ENCODE assay signal across 19 mouse cellular contexts in genomic region chr4:136373494-136374181, GRCm38 (mm10). TPM values are rescaled to one million over a fixed set of nuclear protein-coding genes. Genes with fewer than 3 reads are reported as not detected.
DNase-seq lines count a peak whose midpoint lies in the region; ATAC-seq and TF ChIP-seq lines count a peak whose summit lies in the region.
"Had no signal": no experiment of that assay in that cellular context is flagged by ENCODE, and none has a peak within 500 bp of the region (broad histone marks: within the 10 kb centered on the region; RNA-seq: fewer than 3 reads in every experiment).

No protein-coding gene starts in this region.

- no peaks in the 10 kb centered on the region for H3K27me3 ChIP-seq in forebrain, postnatal 0 days (ENCODE audit: insufficient read depth, low read length)
- H3K27me3 ChIP-seq in forebrain, embryonic 15.5 days: no peaks in the 10 kb centered on the region
- H3K27me3 ChIP-seq in midbrain, postnatal 0 days (ENCODE audit: insufficient read depth, low read length): no peaks in the 10 kb centered on the region
- H3K27me3 ChIP-seq: limb, embryonic 12.5 days had no signal

- H3K4me1 ChIP-seq in forebrain, postnatal 0 days (ENCODE audit: insufficient read depth): peaks cover 10% of the 10 kb centered on the region; the same call in 1 of the 2 replicates
- peaks cover 6% of the 10 kb centered on the region; the same call in 1 of the 2 replicates for H3K4me1 ChIP-seq in forebrain, embryonic 15.5 days
- 0 out of 2 replicates have a peak, but pooled peaks cover 8% of the 10 kb centered on the region for H3K4me1 ChIP-seq in midbrain, postnatal 0 days (ENCODE audit: insufficient read depth, low read length)

- 26% methylated on average over 14 of the region's 14 CpGs for WGBS in forebrain, postnatal 0 days
- 30% methylated on average over 14 of the region's 14 CpGs for WGBS in forebrain, embryonic 15.5 days
- 19% methylated on average over 14 of the region's 14 CpGs for WGBS in midbrain, postnatal 0 days

- no peak overlapping the region for H3K4me3 ChIP-seq in forebrain, postnatal 0 days (ENCODE audit: low read depth, low read length)
- H3K4me3 ChIP-seq in forebrain, embryonic 15.5 days: no peak overlapping the region
- H3K4me3 ChIP-seq in midbrain, postnatal 0 days (ENCODE audit: low read depth, low read length): no peak overlapping the region
- H3K4me3 ChIP-seq: limb, embryonic 12.5 days; myocyte had no signal

- H3K4me2 ChIP-seq in forebrain, postnatal 0 days (ENCODE audit: low read depth): no peak overlapping the region
- H3K4me2 ChIP-seq in forebrain, embryonic 15.5 days (replicated peaks): no peak overlapping the region
- H3K4me2 ChIP-seq in midbrain, postnatal 0 days (ENCODE audit: low read depth, low read length, poor library complexity, severe bottlenecking): peak overlapping the region; percentile 6; the same call in 1 of the 2 replicates
- H3K4me2 ChIP-seq: limb, embryonic 12.5 days had no signal

- H3K36me3 ChIP-seq in forebrain, postnatal 0 days (ENCODE audit: insufficient read depth): no peaks in the 10 kb centered on the region
- H3K36me3 ChIP-seq in forebrain, embryonic 15.5 days: no peaks in the 10 kb centered on the region
- no peaks in the 10 kb centered on the region for H3K36me3 ChIP-seq in midbrain, postnatal 0 days (ENCODE audit: insufficient read depth, low read length)
- H3K36me3 ChIP-seq: G1E; limb, embryonic 12.5 days had no signal

- ATAC-seq in forebrain, postnatal 0 days: peak; percentile 73
- ATAC-seq in forebrain, embryonic 15.5 days (replicated peaks): no peak
- ATAC-seq in midbrain, postnatal 0 days (ENCODE audit: low FRiP score): no peak
- ATAC-seq: liver, postnatal 0 days had no signal

- peak overlapping the region; percentile 57 for H3K27ac ChIP-seq in forebrain, postnatal 0 days (ENCODE audit: low read depth, low read length)
- no peak overlapping the region for H3K27ac ChIP-seq in forebrain, embryonic 15.5 days (replicated peaks)
- peak overlapping the region; percentile 57 for H3K27ac ChIP-seq in midbrain, postnatal 0 days (ENCODE audit: low read depth, low read length)
- H3K27ac ChIP-seq: limb, embryonic 12.5 days; macrophage had no signal

- DNase-seq in forebrain, postnatal 0 days: peak; percentile 61
- peak; percentile 66 for DNase-seq in retina, postnatal 1 day
- DNase-seq in retina, embryonic 14.5 days (ENCODE audit: low spot score): no peak
- DNase-seq in midbrain, postnatal 0 days (ENCODE audit: low spot score): no peak
- no peak for DNase-seq in testis, postnatal 14 days (ENCODE audit: low spot score)
- DNase-seq in adrenal gland, postnatal 10 days: no peak
- no peak for DNase-seq in spleen, adult 18-20 months
- DNase-seq: adrenal gland, postnatal 36 days; cerebellum, adult 8-10 months; heart, adult 18-20 months; heart, postnatal 14 days; kidney, adult 18-20 months; liver, postnatal 0 days; thymus, postnatal 25 days had no signal

- no peak for TF ChIP-seq CTCF in forebrain, postnatal 0 days (IDR thresholded peaks at IDR 0.05; ENCODE audit: low read depth)
- no peak for TF ChIP-seq CTCF in midbrain, postnatal 0 days (IDR thresholded peaks at IDR 0.05)

- H3K9ac ChIP-seq in forebrain, postnatal 0 days: peak overlapping the region; percentile 6; the same call in 1 of the 2 replicates
- H3K9ac ChIP-seq in forebrain, embryonic 15.5 days (replicated peaks): no peak overlapping the region
- no peak overlapping the region for H3K9ac ChIP-seq in midbrain, postnatal 0 days (replicated peaks; ENCODE audit: low read length, poor library complexity, severe bottlenecking)
- H3K9ac ChIP-seq: limb, embryonic 12.5 days; liver, postnatal 0 days had no signal

- H3K9me3 ChIP-seq in forebrain, postnatal 0 days (ENCODE audit: low read length): no peaks in the 10 kb centered on the region
- no peaks in the 10 kb centered on the region for H3K9me3 ChIP-seq in forebrain, embryonic 15.5 days
- no peaks in the 10 kb centered on the region for H3K9me3 ChIP-seq in midbrain, postnatal 0 days (ENCODE audit: low read length)
- H3K9me3 ChIP-seq: G1E; limb, embryonic 12.5 days had no signal

RNA-seq across cellular contexts. Expression of gene Htr1d, which starts 49.7 kb away (rescaled TPM):
- total RNA-seq in forebrain, postnatal 0 days (2014; rRNA removed): 2.0 and 2.4 TPM in 2 replicates
- polyA plus RNA-seq in forebrain, postnatal 0 days (2015; fragmentation: Nextera tagmentation; extraction: Ambion mirVana): 2.4 and 3.1 TPM in 2 replicates
- 0.70 and 0.74 TPM in 2 replicates for polyA plus RNA-seq in forebrain, embryonic 15.5 days (2015; fragmentation: Nextera tagmentation; extraction: Ambion mirVana)
- 4.4 and 5.1 TPM in 2 replicates for total RNA-seq in midbrain, postnatal 0 days (2014; rRNA removed)
- 5.3 and 5.9 TPM in 2 replicates for polyA plus RNA-seq in midbrain, postnatal 0 days (2015; fragmentation: Nextera tagmentation; extraction: Ambion mirVana)
- total RNA-seq in adrenal gland, postnatal 10 days (2021): under 1 TPM; 0.15 to 0.24 TPM
- total RNA-seq: heart, adult 18-20 months; heart, postnatal 14 days had no signal
- polyA plus RNA-seq: G1E; liver, postnatal 0 days; macrophage had no signal

Comparison
In these comparisons a context has a peak if more than half of its experiments do, and no peak if none do; other contexts are left out.
1. DNase-seq: peak in forebrain, postnatal 0 days (single experiment) and retina, postnatal 1 day (single experiment); none in retina, embryonic 14.5 days (single experiment), midbrain, postnatal 0 days (single experiment), testis, postnatal 14 days (single experiment), adrenal gland, postnatal 10 days (single experiment) and spleen, adult 18-20 months (0 of 2).